Mouse (Mus musculus): ENCODE results near the gene Ankrd2.

DNA sequence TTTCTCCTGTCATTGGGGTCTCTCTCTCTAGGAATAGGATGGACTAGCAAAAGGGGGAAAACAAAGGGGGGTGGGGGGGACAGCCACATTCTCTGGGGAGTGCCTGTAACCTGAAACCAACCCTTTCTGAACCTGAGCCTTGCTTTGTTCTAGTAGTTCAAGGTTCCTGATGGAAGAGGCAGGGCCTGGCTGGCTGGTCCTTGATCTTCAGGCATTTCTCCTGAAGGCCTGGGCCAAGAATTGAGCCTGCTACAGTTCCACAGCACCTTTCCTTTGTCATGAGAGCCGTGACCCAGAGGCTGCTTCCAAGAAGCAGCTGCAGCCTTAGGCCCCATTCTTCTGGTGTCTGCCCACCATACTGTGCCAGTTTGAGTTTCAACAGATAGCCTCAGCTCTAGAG is 40.3 kb upstream of the Ankrd2 start:
- no peak for TF ChIP-seq POLR2A (IDR thresholded peaks at IDR 0.05; ENCODE audit: low read depth, low read length)
- no peak for TF ChIP-seq CTCF (IDR thresholded peaks at IDR 0.05; ENCODE audit: borderline replicate concordance, insufficient read depth, low read length)

Data from embryonic fibroblast, embryonic 13.5 days (primary cell).